Mouse (Mus musculus): Measurements from ENCODE around the gene Dner.

DNA sequence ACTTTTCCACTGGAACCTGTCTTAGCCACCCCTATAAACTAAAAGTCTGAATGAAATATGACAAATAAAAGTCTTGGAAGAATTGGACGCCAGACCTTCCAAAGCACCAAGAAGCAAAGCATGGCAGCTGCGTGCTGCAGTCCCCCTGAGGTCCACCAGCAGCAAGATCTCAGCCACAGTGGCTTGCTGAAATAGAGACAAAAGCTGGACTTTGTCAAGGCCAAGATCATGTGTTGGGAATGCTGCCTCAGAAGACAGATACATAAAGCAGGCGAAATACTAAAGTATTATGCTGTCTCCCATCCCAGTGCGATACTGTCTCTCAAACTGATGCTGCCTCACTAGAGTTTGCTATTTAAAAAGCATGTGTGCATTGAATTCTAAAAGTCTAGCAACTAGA lies 296.9 kb downstream of the Dner start:
- TF ChIP-seq CTCF (IDR thresholded peaks at IDR 0.05; ENCODE audit: low read depth, low read length): no peak
- no peak for TF ChIP-seq POLR2A (IDR thresholded peaks at IDR 0.05; ENCODE audit: extremely low read depth, insufficient read depth, low read length)

Measured in liver, adult 2 months (tissue).